Mouse (Mus musculus) adrenal gland, postnatal 4 days (tissue): ENCODE results near the gene Nosip. TPM values are rescaled to one million over a fixed set of nuclear protein-coding genes. Genes with fewer than 3 reads are reported as not detected.

Source experiments
- microRNA-seq: library from miRNA; unstranded; fragments of <30 nt; microRNA quantifications from one replicate; pipeline ENCODE4 v1.2.0, GENCODE M21; 2021
- total RNA-seq, 2 experiments: library from RNA; stranded (reverse); gene quantifications; 2 replicates each; pipeline ENCODE4 v1.2.3; 2021

Nosip gene
- total RNA-seq, 2 experiments from 2014 or later = 61.1 to 71.2 TPM

Small RNAs within 50 kb of the gene (microRNA-seq; reads per million reads assigned to microRNA genes)
- 267 reads per million, percentile 59 among the genes with 10 or more reads in this experiment for gene Mir150
- 22.6 reads per million, percentile 31 among the genes with 10 or more reads in this experiment for gene Mir5121
- 1.6 reads per million for gene Mir7054

Other genes with a start within 250 kb of the Nosip start
- 10 to 100 TPM; 60.1 to 65.5 TPM for gene Nup62, start 246.3 kb upstream of the Nosip start, total RNA-seq
- gene Il4i1, start 246.0 kb upstream of the Nosip start, total RNA-seq = 1 to 10 TPM; 1.1 to 1.8 TPM
- gene Atf5, start 245.8 kb upstream of the Nosip start, total RNA-seq = 100 to 1,000 TPM in 1 of 2 experiments, 10 to 100 TPM in 1; 59.8 to 104 TPM
- 100 to 1,000 TPM; 119 to 134 TPM for gene Akt1s1, start 213.4 kb upstream of the Nosip start, total RNA-seq
- 10 to 100 TPM; 87.9 to 92.0 TPM for gene Tbc1d17, start 213.3 kb upstream of the Nosip start, total RNA-seq
- 10 to 100 TPM; 50.8 to 54.6 TPM for gene Pnkp, start 205.3 kb upstream of the Nosip start, total RNA-seq
- 100 to 1,000 TPM; 385 to 394 TPM for gene Ptov1, start 192.6 kb upstream of the Nosip start, total RNA-seq
- 100 to 1,000 TPM; 117 to 121 TPM for gene Med25, start 169.7 kb upstream of the Nosip start, total RNA-seq
- 10 to 100 TPM; 24.6 to 26.7 TPM for gene Fuz, start 166.3 kb upstream of the Nosip start, total RNA-seq
- 100 to 1,000 TPM in 1 of 2 experiments, 10 to 100 TPM in 1; 99.9 to 107 TPM for gene Ap2a1, start 132.9 kb upstream of the Nosip start, total RNA-seq
- gene Tsks, start 119.2 kb upstream of the Nosip start, total RNA-seq = under 1 TPM in 1 of 2 experiments, not detected in 1; 0.39 TPM
- 10 to 100 TPM; 28.0 to 31.1 TPM for gene Cpt1c, start 87.6 kb upstream of the Nosip start, total RNA-seq
- gene Prmt1, start 75.9 kb upstream of the Nosip start, total RNA-seq = 100 to 1,000 TPM; 380 to 390 TPM
- 100 to 1,000 TPM; 106 to 111 TPM for gene Irf3, start 64.8 kb upstream of the Nosip start, total RNA-seq
- 10 to 100 TPM; 23.8 to 28.5 TPM for gene Bcl2l12, start 63.7 kb upstream of the Nosip start, total RNA-seq
- gene Scaf1, start 46.1 kb upstream of the Nosip start, total RNA-seq = 100 to 1,000 TPM; 114 TPM
- gene Rras, start 44.5 kb upstream of the Nosip start, total RNA-seq = 10 to 100 TPM; 58.9 to 59.7 TPM
- 10 to 100 TPM; 76.4 to 85.1 TPM for gene Prr12, start 9.5 kb upstream of the Nosip start, total RNA-seq
- gene Prrg2, start 248 bp downstream of the Nosip start, total RNA-seq = 10 to 100 TPM; 17.9 to 18.6 TPM
- 10 to 100 TPM; 77.0 to 81.8 TPM for gene Rcn3, start 29.8 kb downstream of the Nosip start, total RNA-seq
- 100 to 1,000 TPM in 1 of 2 experiments, 10 to 100 TPM in 1; 98.0 to 104 TPM for gene Fcgrt, start 41.4 kb downstream of the Nosip start, total RNA-seq
- 1,000 to 10,000 TPM; 1,454 to 1,477 TPM for gene Rps11, start 62.0 kb downstream of the Nosip start, total RNA-seq
- gene Rpl13a, start 66.3 kb downstream of the Nosip start, total RNA-seq = 1,000 to 10,000 TPM; 2,237 to 2,371 TPM
- not detected for gene Gm45713, start 73.8 kb downstream of the Nosip start, total RNA-seq
- 10 to 100 TPM; 18.8 to 23.1 TPM for gene Flt3l, start 74.0 kb downstream of the Nosip start, total RNA-seq
- gene Pih1d1, start 91.9 kb downstream of the Nosip start, total RNA-seq = 10 to 100 TPM; 60.7 to 65.2 TPM
- 10 to 100 TPM; 76.4 to 90.1 TPM for gene Aldh16a1, start 92.2 kb downstream of the Nosip start, total RNA-seq
- gene Slc17a7, start 101.5 kb downstream of the Nosip start, total RNA-seq = 1 to 10 TPM in 1 of 2 experiments, under 1 TPM in 1; 0.31 to 1.9 TPM
- not detected for gene Gfy, start 117.1 kb downstream of the Nosip start, total RNA-seq
- not detected for gene Pth2, start 118.6 kb downstream of the Nosip start, total RNA-seq
- under 1 TPM; 0.31 to 0.84 TPM for gene Ccdc155, start 142.5 kb downstream of the Nosip start, total RNA-seq
- gene Dkkl1, start 149.7 kb downstream of the Nosip start, total RNA-seq = under 1 TPM in 1 of 2 experiments, not detected in 1; 0.78 TPM
- gene Tead2, start 153.3 kb downstream of the Nosip start, total RNA-seq = 10 to 100 TPM; 45.1 to 67.8 TPM
- 1 to 10 TPM; 4.1 to 6.2 TPM for gene Cd37, start 176.7 kb downstream of the Nosip start, total RNA-seq
- under 1 TPM in 1 of 2 experiments, not detected in 1; 0.28 TPM for gene Slc6a16, start 178.7 kb downstream of the Nosip start, total RNA-seq
- not detected for gene Slc6a21, start 215.1 kb downstream of the Nosip start, total RNA-seq